Mouse (Mus musculus): ENCODE data around the gene Gpr15. TPM values are rescaled to one million over a fixed set of nuclear protein-coding genes. Genes with fewer than 3 reads are reported as not detected.

Gene Gpr15
- not detected in 2 replicates for polyA plus RNA-seq (2015; fragmentation: Nextera tagmentation; extraction: Ambion mirVana)

GRCm38 (mm10) chr16:58718666-58719120, at the start of gene Gpr15:
Gpr15 (minus strand) TSS chr16:58719070.
- Histone ChIP-seq H3K9me3 (replicated peaks) (no peaks in the 10 kb centered on the region), H3K27me3 (no peaks in the 10 kb centered on the region), H3K4me2 (no peak within 1 kb of the TSS), H3K27ac (no peak within 1 kb of the TSS), H3K4me3 (replicated peaks) (no peak within 1 kb of the TSS), H3K9ac (no peak within 1 kb of the TSS), H3K36me3 (no peaks in the 10 kb centered on the region), H3K4me1 (no peaks in the 10 kb centered on the region)
- 90% methylated on average over 7 of the region's 7 CpGs for WGBS
- no peak for ATAC-seq (replicated peaks; ENCODE audit: low FRiP score)

- no peak within 1 kb of the TSS for H3K9ac ChIP-seq
- H3K4me3 ChIP-seq (replicated peaks), result no peak within 1 kb of the TSS
- H3K4me2 ChIP-seq, result no peak within 1 kb of the TSS
- no peaks in the 10 kb centered on the region for H3K9me3 ChIP-seq (replicated peaks)
- ATAC-seq (replicated peaks; ENCODE audit: low FRiP score), result no peak
- no peaks in the 10 kb centered on the region for H3K4me1 ChIP-seq
- H3K36me3 ChIP-seq, result no peaks in the 10 kb centered on the region
- no peak within 1 kb of the TSS for H3K27ac ChIP-seq
- WGBS, result 76% methylated on average over 1 of the region's 1 CpGs
- H3K27me3 ChIP-seq, result no peaks in the 10 kb centered on the region
These were observed 44.2 kb upstream of the Gpr15 start, which contains the start of gene Olfr172 for GRCm38 (mm10) chr16:58763076-58763475. Olfr172 (minus strand) TSS chr16:58763176.

DNA sequence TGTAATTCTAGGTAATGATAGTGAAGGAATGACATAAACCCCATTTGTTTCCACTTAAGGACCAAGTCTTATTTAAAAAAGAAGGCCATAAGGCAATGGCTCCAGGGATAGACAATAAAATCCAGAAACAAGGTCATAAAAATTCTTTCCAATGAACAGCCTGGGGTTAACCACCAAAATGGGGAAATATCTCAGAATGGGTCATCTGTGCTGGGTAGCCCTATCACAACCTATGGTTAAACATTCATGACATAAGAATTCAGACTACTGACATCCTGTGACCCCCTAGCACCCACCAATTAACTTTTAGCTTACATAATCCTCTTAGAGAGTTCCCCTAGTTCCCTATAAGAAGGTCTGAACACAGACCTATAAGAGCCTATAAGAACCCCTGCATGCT, 37.3 kb upstream of the Gpr15 start:
- Histone ChIP-seq H3K4me2 (no peak overlapping the region), H3K4me3 (replicated peaks) (no peak overlapping the region), H3K9ac (no peak overlapping the region), H3K4me1 (no peaks in the 10 kb centered on the region), H3K9me3 (replicated peaks) (no peaks in the 10 kb centered on the region), H3K27ac (no peak overlapping the region), H3K36me3 (no peaks in the 10 kb centered on the region), H3K27me3 (no peaks in the 10 kb centered on the region)
- ATAC-seq (replicated peaks; ENCODE audit: low FRiP score), result no peak

DNA sequence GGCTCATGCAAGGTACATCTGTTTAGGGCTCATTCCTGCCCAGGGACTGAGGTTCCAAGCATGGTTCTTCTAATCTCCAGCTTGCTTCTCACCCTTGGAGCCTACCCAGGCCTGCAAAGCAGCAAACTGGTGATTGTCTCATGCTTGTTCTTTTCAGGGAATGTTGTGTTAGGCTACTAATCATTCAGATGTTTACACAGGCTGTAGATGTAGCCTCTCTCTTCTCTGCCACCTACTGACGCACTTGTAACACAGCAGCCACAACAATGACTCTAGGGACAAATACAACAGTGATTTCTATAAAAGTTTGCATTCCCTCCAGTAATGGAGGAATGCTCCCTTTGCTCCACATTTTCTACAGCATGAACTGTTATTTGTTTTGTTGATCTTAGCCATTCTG, 32.4 kb upstream of the Gpr15 start:
- no peaks in the 10 kb centered on the region for H3K36me3 ChIP-seq
- H3K27me3 ChIP-seq, result no peaks in the 10 kb centered on the region
- ATAC-seq (replicated peaks; ENCODE audit: low FRiP score), result no peak
- H3K9ac ChIP-seq, result no peak overlapping the region
- H3K9me3 ChIP-seq (replicated peaks), result no peaks in the 10 kb centered on the region
- no peaks in the 10 kb centered on the region for H3K4me1 ChIP-seq
- H3K27ac ChIP-seq, result no peak overlapping the region
- 15% methylated on average over 1 of the region's 1 CpGs for WGBS
- H3K4me2 ChIP-seq, result no peak overlapping the region
- H3K4me3 ChIP-seq (replicated peaks), result no peak overlapping the region

- Histone ChIP-seq H3K4me2 (no peak overlapping the region), H3K4me3 (replicated peaks) (no peak overlapping the region), H3K36me3 (no peaks in the 10 kb centered on the region), H3K27me3 (no peaks in the 10 kb centered on the region), H3K9ac (no peak overlapping the region), H3K9me3 (replicated peaks) (no peaks in the 10 kb centered on the region), H3K27ac (no peak overlapping the region), H3K4me1 (no peaks in the 10 kb centered on the region)
- WGBS, result 72% methylated on average over 4 of the region's 4 CpGs
- no peak for ATAC-seq (replicated peaks; ENCODE audit: low FRiP score)
These were observed 27.8 kb upstream of the Gpr15 start for GRCm38 (mm10) chr16:58746715-58747114.

- Histone ChIP-seq H3K27me3 (no peaks in the 10 kb centered on the region), H3K9ac (no peak overlapping the region), H3K4me1 (no peaks in the 10 kb centered on the region), H3K4me2 (no peak overlapping the region), H3K36me3 (no peaks in the 10 kb centered on the region; the same call in 1 of the 2 replicates), H3K4me3 (replicated peaks) (no peak overlapping the region), H3K9me3 (replicated peaks) (no peaks in the 10 kb centered on the region), H3K27ac (no peak overlapping the region)
- WGBS, result 88% methylated on average over 5 of the region's 5 CpGs
- ATAC-seq (replicated peaks; ENCODE audit: low FRiP score), result no peak
These were observed 21.9 kb upstream of the Gpr15 start for GRCm38 (mm10) chr16:58740751-58741150.

DNA sequence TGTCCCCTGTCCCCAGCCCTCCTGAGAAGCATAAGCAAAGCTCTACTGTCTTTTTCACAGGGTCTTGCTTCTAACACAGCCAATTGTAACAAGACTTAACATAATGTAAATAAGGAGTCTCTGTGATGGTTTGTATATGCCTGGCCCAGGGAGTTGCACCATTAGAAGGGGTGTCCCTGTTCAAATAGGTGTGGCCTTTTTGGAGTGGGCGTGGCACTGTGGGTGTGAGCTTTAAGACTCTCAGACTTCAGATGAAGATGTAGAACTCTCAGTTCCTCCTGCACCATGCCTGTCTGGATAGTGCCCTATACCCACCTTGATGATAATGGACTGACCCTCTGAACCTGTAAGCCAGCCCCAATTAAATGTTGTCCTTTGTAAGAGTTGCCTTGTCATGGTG, 19.9 kb upstream of the Gpr15 start:
- no peak overlapping the region for H3K4me3 ChIP-seq (replicated peaks)
- no peaks in the 10 kb centered on the region for H3K27me3 ChIP-seq
- no peak overlapping the region for H3K4me2 ChIP-seq
- no peak for ATAC-seq (replicated peaks; ENCODE audit: low FRiP score)
- H3K27ac ChIP-seq, result no peak overlapping the region
- no peak overlapping the region for H3K9ac ChIP-seq
- no peaks in the 10 kb centered on the region for H3K9me3 ChIP-seq (replicated peaks)
- peaks cover 15% of the 10 kb centered on the region for H3K36me3 ChIP-seq
- no peaks in the 10 kb centered on the region for H3K4me1 ChIP-seq
- WGBS, result 93% methylated on average over 1 of the region's 1 CpGs

DNA sequence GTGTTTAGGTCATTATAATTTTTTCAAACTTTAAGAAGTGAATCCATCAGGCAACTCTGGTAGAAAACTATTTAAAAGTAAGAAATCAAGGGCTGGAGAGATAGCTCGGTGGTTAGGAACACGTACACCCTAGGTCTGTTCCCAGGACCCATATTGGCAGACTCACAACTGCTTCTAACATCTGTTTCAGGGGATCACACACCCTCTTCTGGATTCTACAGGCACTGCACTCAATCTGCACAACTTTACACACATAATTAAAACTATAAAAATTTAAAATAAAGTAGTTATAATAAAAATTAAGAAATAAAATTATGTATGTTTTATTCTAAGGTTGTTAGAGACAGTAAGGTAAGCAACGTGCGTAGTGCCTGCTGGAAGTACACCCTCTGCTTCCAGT, 19.3 kb upstream of the Gpr15 start:
- H3K9ac ChIP-seq, result no peak overlapping the region
- ATAC-seq (replicated peaks; ENCODE audit: low FRiP score), result no peak
- H3K4me1 ChIP-seq, result no peaks in the 10 kb centered on the region
- H3K27ac ChIP-seq, result no peak overlapping the region
- H3K36me3 ChIP-seq, result peaks cover 20% of the 10 kb centered on the region
- H3K9me3 ChIP-seq (replicated peaks), result no peaks in the 10 kb centered on the region
- WGBS, result 82% methylated on average over 4 of the region's 4 CpGs
- no peak overlapping the region for H3K4me3 ChIP-seq (replicated peaks)
- H3K4me2 ChIP-seq, result no peak overlapping the region
- no peaks in the 10 kb centered on the region for H3K27me3 ChIP-seq

GRCm38 (mm10) chr16:58728176-58728671, 9.4 kb upstream of the Gpr15 start:
- H3K4me2 ChIP-seq, result peak overlapping the region; percentile 64
- H3K4me1 ChIP-seq, result peaks cover 7% of the 10 kb centered on the region
- H3K9me3 ChIP-seq (replicated peaks), result no peaks in the 10 kb centered on the region
- ATAC-seq (replicated peaks; ENCODE audit: low FRiP score), result peak; percentile 95
- H3K27ac ChIP-seq, result peak overlapping the region; percentile 91
- WGBS, result under 1% methylated on average over 29 of the region's 31 CpGs
- H3K36me3 ChIP-seq, result peaks cover 36% of the 10 kb centered on the region
- H3K9ac ChIP-seq, result peak overlapping the region; percentile 67
- H3K27me3 ChIP-seq, result no peaks in the 10 kb centered on the region
- H3K4me3 ChIP-seq (replicated peaks), result peak overlapping the region; percentile 68

DNA sequence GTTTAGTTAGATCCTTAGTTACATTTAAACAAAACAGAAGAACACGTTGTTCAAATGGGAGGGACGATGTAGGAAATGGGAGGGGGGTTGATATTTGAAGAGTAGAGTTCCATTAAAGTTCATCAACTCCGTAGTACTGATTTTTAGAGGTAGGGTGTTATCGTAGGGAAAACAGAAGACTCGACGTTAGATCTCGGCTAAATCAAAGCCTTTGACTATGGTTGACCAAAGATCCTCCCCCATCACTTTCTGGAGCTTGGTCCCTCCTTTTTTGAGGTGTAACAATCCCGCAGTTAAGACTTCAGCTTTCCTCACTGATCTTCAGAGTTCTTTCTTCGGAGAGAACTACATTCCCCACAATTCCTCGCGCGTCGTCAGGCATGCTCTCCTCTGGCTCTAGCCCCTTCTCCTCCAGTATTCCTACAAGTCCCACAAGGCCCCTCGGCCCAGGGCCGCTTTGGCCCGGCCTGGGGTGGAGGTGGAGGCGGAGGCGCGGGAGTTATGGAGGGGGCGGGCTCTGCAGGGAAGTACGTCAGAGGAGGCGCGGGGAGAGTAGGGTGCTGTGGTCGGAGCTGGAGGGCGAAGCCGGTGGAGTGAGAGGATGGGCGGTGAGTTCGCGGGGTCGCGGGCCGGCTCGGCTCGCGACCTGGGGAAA, 8.7 kb upstream of the Gpr15 start, which contains the start of gene Cldnd1:
Gene Cldnd1, plus strand, starts transcription at position 434 of the 655 bp plus-strand sequence.
- WGBS, result under 1% methylated on average over 35 of the region's 35 CpGs
- Histone ChIP-seq H3K27me3 (no peaks in the 10 kb centered on the region), H3K4me2 (peak within 1 kb of the TSS; percentile 64), H3K9ac (peak within 1 kb of the TSS; percentile 67), H3K4me1 (peaks cover 7% of the 10 kb centered on the region), H3K4me3 (replicated peaks) (peak within 1 kb of the TSS; percentile 68), H3K9me3 (replicated peaks) (no peaks in the 10 kb centered on the region), H3K36me3 (peaks cover 30% of the 10 kb centered on the region), H3K27ac (peak within 1 kb of the TSS; percentile 91)
- peak; percentile 100 for ATAC-seq (replicated peaks; ENCODE audit: low FRiP score)

DNA sequence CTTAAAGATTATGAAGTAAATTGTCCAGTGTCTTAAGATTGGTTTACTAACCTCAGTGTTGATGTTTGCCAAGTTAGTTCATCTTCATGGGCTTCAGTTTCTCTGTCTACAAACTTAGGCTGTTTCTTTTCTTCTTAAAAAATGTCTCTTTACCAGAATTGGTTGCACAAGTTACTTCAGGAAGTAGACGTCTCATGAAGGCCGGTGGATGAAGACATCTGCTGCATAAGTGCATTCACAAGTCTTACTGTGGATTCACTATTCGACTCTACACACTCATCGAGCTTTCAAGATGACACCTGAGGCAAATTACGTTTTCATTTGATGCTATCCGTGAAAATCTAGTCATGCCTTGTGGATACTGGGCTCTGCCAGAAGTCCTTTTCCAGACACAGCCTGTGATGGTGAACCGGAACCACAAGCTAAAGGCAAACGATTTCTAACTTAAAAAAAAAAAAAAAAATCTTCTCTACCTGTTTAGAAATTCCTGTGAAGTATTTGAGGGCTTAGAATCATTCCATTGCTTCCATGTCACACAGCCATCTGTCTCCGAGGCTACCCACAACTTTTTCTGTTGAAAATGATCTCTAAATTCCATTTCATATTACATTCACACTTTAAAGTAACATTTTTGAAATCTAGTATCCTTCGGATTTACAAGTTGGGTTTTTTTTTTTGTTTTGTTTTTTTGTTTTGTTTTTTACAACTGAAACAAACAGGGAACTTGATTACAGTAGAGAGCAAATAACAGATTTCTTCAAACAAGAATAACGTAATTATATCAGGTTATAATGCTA, 8.0 kb upstream of the Gpr15 start:
- Histone ChIP-seq H3K27me3 (no peaks in the 10 kb centered on the region), H3K36me3 (peaks cover 22% of the 10 kb centered on the region), H3K4me1 (peaks cover 7% of the 10 kb centered on the region), H3K9me3 (replicated peaks) (no peaks in the 10 kb centered on the region), H3K27ac (no peak overlapping the region), H3K4me2 (peak overlapping the region; percentile 64), H3K4me3 (replicated peaks) (peak overlapping the region; percentile 68), H3K9ac (no peak overlapping the region)
- ATAC-seq (replicated peaks; ENCODE audit: low FRiP score), result no peak
- 81% methylated on average over 11 of the region's 11 CpGs for WGBS

DNA sequence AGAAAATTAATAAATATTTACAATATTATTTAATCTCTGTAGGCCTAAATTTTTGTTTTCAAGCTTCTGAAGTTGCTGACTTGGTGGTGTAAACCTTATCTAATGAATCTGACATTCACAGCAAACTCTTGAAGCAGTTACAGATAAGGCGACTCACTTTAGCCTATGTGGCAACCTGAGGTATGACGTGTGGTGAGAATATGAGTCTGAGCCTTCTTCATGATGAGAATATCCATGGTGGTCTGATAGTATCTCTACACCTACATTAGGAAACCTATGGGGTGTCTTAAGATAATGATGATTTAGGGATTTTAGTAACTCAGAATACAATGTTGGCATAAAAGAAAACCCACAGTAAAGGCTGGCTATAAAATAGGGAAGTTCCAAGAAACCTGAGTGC, 3.4 kb upstream of the Gpr15 start:
- Histone ChIP-seq H3K4me2 (no peak overlapping the region), H3K4me3 (replicated peaks) (no peak overlapping the region), H3K27ac (no peak overlapping the region), H3K9me3 (replicated peaks) (no peaks in the 10 kb centered on the region), H3K9ac (no peak overlapping the region), H3K27me3 (no peaks in the 10 kb centered on the region), H3K4me1 (no peaks in the 10 kb centered on the region), H3K36me3 (no peaks in the 10 kb centered on the region)
- no peak for ATAC-seq (replicated peaks; ENCODE audit: low FRiP score)
- 89% methylated on average over 2 of the region's 2 CpGs for WGBS
